ENCODE assay signal across 9 mouse cellular contexts in the genomic region with DNA sequence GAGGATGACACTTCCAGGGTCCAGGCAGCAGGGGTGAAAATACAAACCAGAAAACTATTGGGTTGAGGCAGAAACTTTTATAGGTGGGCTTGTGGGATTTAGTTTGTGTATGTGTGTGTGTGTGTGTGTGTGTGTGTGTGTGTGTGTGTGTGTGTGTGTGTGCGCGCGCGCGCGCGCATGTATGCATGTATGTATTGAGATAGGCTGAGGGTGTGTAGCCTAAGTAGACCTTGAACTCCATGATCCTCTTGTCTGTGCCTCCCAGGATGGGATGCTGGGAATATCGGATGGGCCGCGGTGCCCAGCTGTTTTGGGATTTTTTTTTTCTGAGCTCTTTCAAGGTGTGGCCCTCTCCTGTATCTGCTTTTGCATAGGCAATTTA. TPM values are rescaled to one million over a fixed set of nuclear protein-coding genes. Genes with fewer than 3 reads are reported as not detected.
DNase-seq lines count a peak whose midpoint lies in the region; ATAC-seq and TF ChIP-seq lines count a peak whose summit lies in the region.
"Had no signal": no experiment of that assay in that cellular context is flagged by ENCODE, and none has a peak within 500 bp of the region (broad histone marks: within the 10 kb centered on the region; RNA-seq: fewer than 3 reads in every experiment).

No protein-coding gene starts in this region.

- WGBS in hindbrain, embryonic 16.5 days, result 77% methylated on average over 3 of the region's 10 CpGs
- WGBS in midbrain, postnatal 0 days, result 77% methylated on average over 4 of the region's 10 CpGs

- no peak for ATAC-seq in hindbrain, embryonic 16.5 days
- no peak for ATAC-seq in midbrain, postnatal 0 days (ENCODE audit: low FRiP score)

- no peak for DNase-seq in left cerebral cortex, adult 2 months (ENCODE audit: extremely low spot score in 1 of 2, low spot score in 2 of 2)
- no peak for DNase-seq in left cerebral cortex, postnatal 36 days (ENCODE audit: low spot score in 2 of 2)
- DNase-seq in midbrain, postnatal 0 days (ENCODE audit: low spot score), result no peak
- no peak for DNase-seq in cerebellum, postnatal 10 days
- no peak for DNase-seq in right cerebral cortex, postnatal 10 days (ENCODE audit: low spot score in 2 of 2)
- no peak for DNase-seq in urinary bladder, postnatal 25 days (ENCODE audit: low spot score)

- intact Hi-C loops in left cerebral cortex, adult 2 months (cut with DNase I), result no loop called here
- intact Hi-C loops in left cerebral cortex, postnatal 36 days (cut with DNase I), result loop anchor here (1.0 kb wide), 1 partner anchor 37 kb away; a partner anchor contains a TSS

- no peaks in the 10 kb centered on the region for H3K9me3 ChIP-seq in hindbrain, embryonic 16.5 days (ENCODE audit: control insufficient read depth, low read length)
- H3K9me3 ChIP-seq in midbrain, postnatal 0 days (ENCODE audit: low read length), result no peaks in the 10 kb centered on the region

- H3K4me1 ChIP-seq in cortical plate, adult 2 months (ENCODE audit: control insufficient read depth, insufficient read depth, low read length), result peaks cover 4% of the 10 kb centered on the region
- H3K4me1 ChIP-seq in hindbrain, embryonic 16.5 days (ENCODE audit: control insufficient read depth, insufficient read depth, low read depth, low read length), result peaks cover 8% of the 10 kb centered on the region
- H3K4me1 ChIP-seq in midbrain, postnatal 0 days (ENCODE audit: insufficient read depth, low read length), result 0 out of 2 replicates have a peak, but pooled peaks cover 6% of the 10 kb centered on the region

- H3K27me3 ChIP-seq in hindbrain, embryonic 16.5 days (replicated peaks; ENCODE audit: control insufficient read depth, insufficient read depth, low read length), result peaks cover 3% of the 10 kb centered on the region
- 0 out of 2 replicates have a peak, but pooled peaks cover 5% of the 10 kb centered on the region for H3K27me3 ChIP-seq in midbrain, postnatal 0 days (ENCODE audit: insufficient read depth, low read length)

- peaks cover 17% of the 10 kb centered on the region for H3K36me3 ChIP-seq in hindbrain, embryonic 16.5 days (ENCODE audit: control insufficient read depth, insufficient read depth, low read length)
- peaks cover 25% of the 10 kb centered on the region for H3K36me3 ChIP-seq in midbrain, postnatal 0 days (ENCODE audit: insufficient read depth, low read length)

- peak overlapping the region; percentile 40 for H3K4me2 ChIP-seq in hindbrain, embryonic 16.5 days (ENCODE audit: low read length)
- H3K4me2 ChIP-seq in midbrain, postnatal 0 days (ENCODE audit: low read depth, low read length, poor library complexity, severe bottlenecking), result peak overlapping the region; percentile 78; the same call in 1 of the 2 replicates

- TF ChIP-seq POLR2A in cortical plate, adult 2 months (IDR thresholded peaks at IDR 0.05; ENCODE audit: extremely low read depth, insufficient read depth, low read length), result no peak

- no peak overlapping the region for H3K27ac ChIP-seq in left cerebral cortex, adult 2 months
- no peak overlapping the region for H3K27ac ChIP-seq in cortical plate, adult 2 months (ENCODE audit: insufficient read depth, low read length)
- H3K27ac ChIP-seq in hindbrain, embryonic 16.5 days (ENCODE audit: low read depth, low read length), result no peak overlapping the region
- H3K27ac ChIP-seq in midbrain, postnatal 0 days (ENCODE audit: low read depth, low read length), result no peak overlapping the region

- peak overlapping the region; percentile 71; the same call in 1 of the 2 replicates for H3K4me3 ChIP-seq in left cerebral cortex, adult 2 months
- H3K4me3 ChIP-seq in cortical plate, adult 2 months (ENCODE audit: insufficient read depth, low read length), result peak overlapping the region; percentile 82; the same call in 1 of the 2 replicates
- peak overlapping the region; percentile 67; the same call in 1 of the 2 replicates for H3K4me3 ChIP-seq in hindbrain, embryonic 16.5 days (ENCODE audit: low read length)
- H3K4me3 ChIP-seq in midbrain, postnatal 0 days (ENCODE audit: low read depth, low read length), result peak overlapping the region; percentile 80; the same call in 1 of the 2 replicates

- no peak for TF ChIP-seq CTCF in left cerebral cortex, adult 2 months (IDR thresholded peaks at IDR 0.05)
- TF ChIP-seq CTCF in cortical plate, adult 2 months (IDR thresholded peaks at IDR 0.05; ENCODE audit: extremely low read depth, insufficient read depth, low read length), result no peak
- no peak for TF ChIP-seq CTCF in midbrain, postnatal 0 days (IDR thresholded peaks at IDR 0.05)

- no peak overlapping the region for H3K9ac ChIP-seq in hindbrain, embryonic 16.5 days (ENCODE audit: low read depth, low read length)
- H3K9ac ChIP-seq in midbrain, postnatal 0 days (replicated peaks; ENCODE audit: low read length, poor library complexity, severe bottlenecking), result 0 out of 2 replicates have a peak overlapping the region, but pooled peaks have one; percentile 64

RNA-seq across cellular contexts. Expression of a gene that starts 0.4 kb away (rescaled TPM):
- total RNA-seq in left cerebral cortex, adult 2 months (2021), result 10 to 100 TPM; 41.0 to 45.8 TPM
- 10 to 100 TPM; 30.6 to 44.8 TPM for total RNA-seq in left cerebral cortex, postnatal 36 days (2021)
- polyA plus RNA-seq in cortical plate, adult 2 months (2012; rRNA removed), result 36.8 and 39.6 TPM in 2 replicates
- polyA plus RNA-seq in hindbrain, embryonic 16.5 days (2015; fragmentation: Nextera tagmentation; extraction: Ambion mirVana), result 30.3 and 31.1 TPM in 2 replicates
- 24.9 and 28.7 TPM in 2 replicates for total RNA-seq in midbrain, postnatal 0 days (2014; rRNA removed)
- 29.8 and 30.1 TPM in 2 replicates for polyA plus RNA-seq in midbrain, postnatal 0 days (2015; fragmentation: Nextera tagmentation; extraction: Ambion mirVana)

RNA-seq across cellular contexts. Expression of a gene that starts 1.8 kb away (rescaled TPM):
- 1 to 10 TPM; 1.3 to 2.0 TPM for total RNA-seq in left cerebral cortex, adult 2 months (2021)
- total RNA-seq in left cerebral cortex, postnatal 36 days (2021), result 1 to 10 TPM; 1.2 to 2.3 TPM
- polyA plus RNA-seq in cortical plate, adult 2 months (2012; rRNA removed), result 2.0 and 2.7 TPM in 2 replicates
- 1.4 and 3.3 TPM in 2 replicates for polyA plus RNA-seq in hindbrain, embryonic 16.5 days (2015; fragmentation: Nextera tagmentation; extraction: Ambion mirVana)
- total RNA-seq in midbrain, postnatal 0 days (2014; rRNA removed), result 0.05 and 0.19 TPM in 2 replicates
- 2.9 and 3.1 TPM in 2 replicates for polyA plus RNA-seq in midbrain, postnatal 0 days (2015; fragmentation: Nextera tagmentation; extraction: Ambion mirVana)

RNA-seq across cellular contexts. Expression of a gene that starts 16.7 kb away (rescaled TPM):
- not detected for total RNA-seq in left cerebral cortex, adult 2 months (2021)
- not detected for total RNA-seq in left cerebral cortex, postnatal 36 days (2021)
- polyA plus RNA-seq in cortical plate, adult 2 months (2012; rRNA removed), result not detected in 2 replicates
- polyA plus RNA-seq in hindbrain, embryonic 16.5 days (2015; fragmentation: Nextera tagmentation; extraction: Ambion mirVana), result 0.51 and 0.99 TPM in 2 replicates
- total RNA-seq in midbrain, postnatal 0 days (2014; rRNA removed), result not detected in 2 replicates
- polyA plus RNA-seq in midbrain, postnatal 0 days (2015; fragmentation: Nextera tagmentation; extraction: Ambion mirVana), result 0.22 and 0.27 TPM in 2 replicates
- total RNA-seq: megakaryocyte progenitor cell, adult 5-6 weeks had no signal

RNA-seq across cellular contexts. Expression of a gene that starts 18.2 kb away (rescaled TPM):
- total RNA-seq in left cerebral cortex, adult 2 months (2021), result 10 to 100 TPM; 16.9 to 19.8 TPM
- 10 to 100 TPM; 18.0 to 21.0 TPM for total RNA-seq in left cerebral cortex, postnatal 36 days (2021)
- polyA plus RNA-seq in cortical plate, adult 2 months (2012; rRNA removed), result 16.1 and 16.6 TPM in 2 replicates
- polyA plus RNA-seq in hindbrain, embryonic 16.5 days (2015; fragmentation: Nextera tagmentation; extraction: Ambion mirVana), result 11.9 and 12.9 TPM in 2 replicates
- total RNA-seq in midbrain, postnatal 0 days (2014; rRNA removed), result 8.4 and 11.2 TPM in 2 replicates
- 11.0 and 11.2 TPM in 2 replicates for polyA plus RNA-seq in midbrain, postnatal 0 days (2015; fragmentation: Nextera tagmentation; extraction: Ambion mirVana)

RNA-seq across cellular contexts. Expression of a gene that starts 37.6 kb away (rescaled TPM):
- total RNA-seq in left cerebral cortex, adult 2 months (2021), result 1 to 10 TPM; 8.8 to 9.1 TPM
- 10 to 100 TPM in 1 of 2 experiments, 1 to 10 TPM in 1; 9.2 to 10.3 TPM for total RNA-seq in left cerebral cortex, postnatal 36 days (2021)
- 11.1 and 12.7 TPM in 2 replicates for polyA plus RNA-seq in cortical plate, adult 2 months (2012; rRNA removed)
- 3.7 and 3.9 TPM in 2 replicates for polyA plus RNA-seq in hindbrain, embryonic 16.5 days (2015; fragmentation: Nextera tagmentation; extraction: Ambion mirVana)
- 2.0 and 7.8 TPM in 2 replicates for total RNA-seq in midbrain, postnatal 0 days (2014; rRNA removed)
- polyA plus RNA-seq in midbrain, postnatal 0 days (2015; fragmentation: Nextera tagmentation; extraction: Ambion mirVana), result 2.0 and 2.5 TPM in 2 replicates
